Mouse (Mus musculus) limb, embryonic 10.5 days (tissue): ENCODE measurements at regions not wholly inside any gene's neighbourhood (a gene's known extent, or its start where the extent isn't known, plus 50 kb on each side); places are given as distances from the start of the nearest gene placed in this dataset.

ENCODE experiments used
- DNase-seq: peaks from one replicate; pipeline ENCODE4 v3.0.0-alpha.2; 2017; ENCODE audit warnings: low spot score
- H3K27ac ChIP-seq: fragments of 300-500 bp; sonication (generic); 2 replicates; pipeline ENCODE4 v1.5.1; 2016; ENCODE audit warnings: mild to moderate bottlenecking
- H3K27me3 ChIP-seq: fragments of 300-500 bp; sonication (generic); 2 replicates; pipeline ENCODE4 v1.6.1; 2016; ENCODE audit warnings: low read depth, mild to moderate bottlenecking; ENCODE audit not compliant: poor library complexity, severe bottlenecking
- H3K36me3 ChIP-seq: fragments of 300-500 bp; sonication (generic); 2 replicates; pipeline ENCODE4 v1.6.1; 2016; ENCODE audit warnings: mild to moderate bottlenecking, moderate library complexity
- H3K4me1 ChIP-seq: fragments of 300-500 bp; sonication (generic); 2 replicates; pipeline ENCODE4 v1.6.1; 2016
- H3K4me3 ChIP-seq: fragments of 300-500 bp; sonication (generic); 2 replicates; pipeline ENCODE4 v1.5.1; 2016; ENCODE audit warnings: mild to moderate bottlenecking, moderate library complexity
- H3K9me3 ChIP-seq: fragments of 300-500 bp; sonication (generic); replicated peaks from 2 replicates; pipeline ENCODE4 v1.6.1; 2016; ENCODE audit warnings: mild to moderate bottlenecking
- WGBS: fragments of 180-500 bp; shearing (Covaris S2); methylation state at CpG from one replicate; pipeline ENCODE4 v1.1.7; 2016; 5-methylcytosine and 5-hydroxymethylcytosine counted together

GRCm38 (mm10) chr2:116985549-116985948 lies 107.1 kb downstream of the Tmco5 start:
- no peaks in the 10 kb centered on the region for H3K9me3 ChIP-seq
- no peaks in the 10 kb centered on the region for H3K27me3 ChIP-seq
- H3K4me1 ChIP-seq: peaks cover 4% of the 10 kb centered on the region
- DNase-seq: no peak
- H3K27ac ChIP-seq: no peak overlapping the region
- WGBS: 74% methylated on average over 5 of the region's 5 CpGs
- H3K36me3 ChIP-seq: no peaks in the 10 kb centered on the region
- H3K4me3 ChIP-seq: no peak overlapping the region

- 91% methylated on average over 8 of the region's 8 CpGs for WGBS
- H3K4me3 ChIP-seq: no peak overlapping the region
- H3K9me3 ChIP-seq: no peaks in the 10 kb centered on the region
- no peak overlapping the region for H3K27ac ChIP-seq
- no peaks in the 10 kb centered on the region for H3K36me3 ChIP-seq
- H3K27me3 ChIP-seq: no peaks in the 10 kb centered on the region
- DNase-seq: no peak
- no peaks in the 10 kb centered on the region for H3K4me1 ChIP-seq
These were observed 110.6 kb downstream of the Tmco5 start for GRCm38 (mm10) chr2:116988953-116989674.

DNA sequence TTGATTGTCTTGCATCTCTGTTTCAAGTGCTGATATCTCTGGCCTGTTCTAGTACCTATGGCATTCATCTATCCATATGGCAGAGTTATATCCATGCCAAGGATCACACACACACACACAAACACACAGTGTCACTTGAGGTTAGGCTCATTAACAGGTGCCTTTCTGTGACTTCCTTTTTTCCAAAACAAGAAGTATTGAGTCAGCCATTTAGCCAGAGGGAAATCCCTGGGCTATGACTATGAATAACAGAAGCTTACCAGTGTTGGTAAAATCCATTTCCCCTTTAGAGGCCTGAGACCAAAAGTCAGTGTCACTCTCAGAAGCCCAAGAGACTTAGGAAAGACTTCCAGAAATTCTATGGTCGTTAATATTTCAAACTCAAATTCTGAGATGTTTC lies 111.6 kb downstream of the Tmco5 start:
- Histone ChIP-seq H3K4me1 (no peaks in the 10 kb centered on the region), H3K27me3 (no peaks in the 10 kb centered on the region), H3K9me3 (no peaks in the 10 kb centered on the region), H3K36me3 (no peaks in the 10 kb centered on the region), H3K4me3 (no peak overlapping the region), H3K27ac (no peak overlapping the region)
- 88% methylated on average over 1 of the region's 1 CpGs for WGBS
- DNase-seq: no peak

- 74% methylated on average over 6 of the region's 6 CpGs for whole genome bisulfite sequencing
- H3K27ac ChIP-seq: no peak overlapping the region
These were observed 113.1 kb downstream of the Tmco5 start for GRCm38 (mm10) chr2:116991561-116992042.

DNA sequence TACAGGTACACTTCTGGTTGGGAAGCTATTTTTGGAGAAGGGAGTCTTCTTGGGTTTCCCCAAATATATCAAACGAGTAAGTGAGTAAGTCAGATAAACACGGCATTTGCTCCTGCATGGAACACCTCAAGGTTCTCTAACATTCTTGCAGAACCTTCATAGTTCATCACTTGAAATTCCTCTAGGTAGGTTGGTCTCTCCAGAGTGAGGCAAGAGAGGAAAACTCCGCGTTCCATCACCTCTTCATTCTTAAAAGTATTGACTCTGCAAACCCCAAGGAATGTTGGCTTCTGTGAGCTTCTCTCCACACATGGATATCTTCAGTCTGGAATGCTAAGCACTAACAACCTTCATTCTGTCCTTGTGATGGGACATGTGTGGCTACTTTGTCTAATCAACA lies 115.2 kb downstream of the Tmco5 start:
- Histone ChIP-seq H3K9me3 (no peaks in the 10 kb centered on the region), H3K27me3 (no peaks in the 10 kb centered on the region), H3K4me1 (no peaks in the 10 kb centered on the region), H3K36me3 (no peaks in the 10 kb centered on the region), H3K27ac (no peak overlapping the region), H3K4me3 (no peak overlapping the region)
- DNase-seq: no peak
- 95% methylated on average over 4 of the region's 4 CpGs for WGBS

More at GRCm38 (mm10) chr2:116991561-116992042, 113.1 kb downstream of the Tmco5 start:
- Histone ChIP-seq H3K36me3 (no peaks in the 10 kb centered on the region), H3K9me3 (no peaks in the 10 kb centered on the region), H3K4me1 (no peaks in the 10 kb centered on the region), H3K4me3 (no peak overlapping the region), H3K27me3 (no peaks in the 10 kb centered on the region)
- no peak for DNase-seq

DNA sequence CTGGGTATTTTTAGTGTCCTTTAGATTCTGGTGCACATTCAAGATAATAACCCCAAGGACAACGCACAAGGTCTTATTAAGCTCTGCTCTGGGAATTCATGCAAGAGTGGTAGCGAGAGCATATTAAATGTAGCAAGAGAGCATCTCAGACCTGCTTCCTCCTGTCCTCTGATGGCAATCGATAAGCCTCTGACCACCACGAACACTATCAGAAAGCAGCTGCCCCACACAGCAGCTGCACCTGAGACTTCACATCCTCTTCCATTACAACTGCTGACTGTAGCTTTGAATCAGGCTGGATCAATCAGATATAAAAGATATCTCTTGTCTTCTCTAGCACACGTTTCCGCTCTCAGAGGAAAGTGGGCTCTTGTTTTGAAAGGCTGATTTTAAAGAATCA lies 117.8 kb downstream of the Tmco5 start:
- Histone ChIP-seq H3K27me3 (no peaks in the 10 kb centered on the region), H3K4me3 (no peak overlapping the region), H3K27ac (no peak overlapping the region), H3K9me3 (no peaks in the 10 kb centered on the region), H3K36me3 (no peaks in the 10 kb centered on the region), H3K4me1 (no peaks in the 10 kb centered on the region)
- WGBS: 88% methylated on average over 6 of the region's 6 CpGs
- DNase-seq: no peak

DNA sequence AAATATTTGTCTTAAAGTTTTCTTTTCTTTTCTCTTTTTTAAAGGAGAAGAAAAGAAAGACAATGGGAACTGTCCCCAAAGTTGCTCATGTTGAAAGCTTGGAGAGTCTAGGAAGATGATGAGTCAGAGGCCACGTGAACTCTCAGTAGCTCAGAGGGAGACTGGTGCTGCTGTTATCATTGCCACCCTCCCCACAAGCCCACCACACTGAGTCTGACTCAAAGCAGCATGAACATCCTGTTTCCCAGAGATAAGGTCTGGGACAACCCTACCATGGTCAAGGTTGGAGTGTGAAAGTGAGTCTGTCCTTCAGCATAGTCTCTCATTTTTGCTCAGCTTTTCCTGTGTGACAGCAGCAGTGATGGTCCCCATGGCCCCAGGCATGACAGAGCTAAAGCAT lies 120.3 kb downstream of the Tmco5 start:
- Histone ChIP-seq H3K4me1 (no peaks in the 10 kb centered on the region), H3K27me3 (no peaks in the 10 kb centered on the region), H3K4me3 (no peak overlapping the region), H3K36me3 (no peaks in the 10 kb centered on the region), H3K27ac (no peak overlapping the region), H3K9me3 (no peaks in the 10 kb centered on the region)
- WGBS: 68% methylated on average over 1 of the region's 1 CpGs
- no peak for DNase-seq

DNA sequence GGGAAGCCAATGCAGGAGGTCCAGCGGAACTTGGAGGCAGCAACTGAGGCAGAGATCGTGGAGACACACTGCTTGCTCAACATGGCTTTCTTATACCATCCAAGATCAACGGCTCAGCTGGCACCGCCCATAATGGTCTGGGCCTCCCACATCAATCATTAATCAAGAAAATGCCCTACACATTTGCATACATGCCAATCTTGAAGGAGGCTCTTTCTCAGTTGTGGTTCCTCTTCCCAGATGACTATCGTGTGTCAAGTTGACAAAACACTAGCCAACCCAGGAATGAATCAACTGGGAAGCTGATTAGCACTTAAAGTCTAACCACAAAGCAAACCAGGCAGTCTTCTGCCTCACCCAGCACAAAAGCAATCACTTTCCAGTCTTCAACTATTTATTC lies 121.1 kb downstream of the Tmco5 start:
- no peaks in the 10 kb centered on the region for H3K4me1 ChIP-seq
- DNase-seq: no peak
- no peaks in the 10 kb centered on the region for H3K9me3 ChIP-seq
- no peak overlapping the region for H3K4me3 ChIP-seq
- H3K36me3 ChIP-seq: no peaks in the 10 kb centered on the region
- no peak overlapping the region for H3K27ac ChIP-seq
- 88% methylated on average over 5 of the region's 5 CpGs for WGBS
- H3K27me3 ChIP-seq: no peaks in the 10 kb centered on the region

- H3K9me3 ChIP-seq: no peaks in the 10 kb centered on the region
- H3K4me3 ChIP-seq: no peak overlapping the region
- H3K27ac ChIP-seq: no peak overlapping the region
- H3K4me1 ChIP-seq: no peaks in the 10 kb centered on the region
- H3K36me3 ChIP-seq: no peaks in the 10 kb centered on the region
- no peaks in the 10 kb centered on the region for H3K27me3 ChIP-seq
- WGBS: 90% methylated on average over 2 of the region's 2 CpGs
- DNase-seq: no peak
These were observed 117.2 kb upstream of the Spred1 start for GRCm38 (mm10) chr2:117003976-117004375.

DNA sequence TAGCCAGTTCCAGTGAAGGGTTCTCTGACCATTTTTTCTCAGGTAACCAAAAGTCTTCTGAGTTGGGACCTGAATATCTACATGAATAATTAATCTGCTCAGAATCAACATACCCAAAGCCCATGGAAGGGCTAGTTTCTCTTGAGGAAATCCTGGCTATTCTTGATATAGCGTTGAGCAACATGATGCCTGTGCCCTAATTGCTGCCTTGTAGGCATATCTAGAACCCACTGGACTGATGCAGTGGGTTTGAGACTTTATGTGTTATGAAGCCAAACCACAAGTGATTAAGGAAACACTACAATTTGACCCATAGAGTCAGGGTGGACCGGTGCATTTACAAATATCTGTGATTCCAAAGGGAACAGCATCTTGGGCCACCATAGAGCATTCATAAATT lies 114.3 kb upstream of the Spred1 start:
- Histone ChIP-seq H3K27me3 (no peaks in the 10 kb centered on the region), H3K36me3 (no peaks in the 10 kb centered on the region), H3K9me3 (no peaks in the 10 kb centered on the region), H3K4me1 (no peaks in the 10 kb centered on the region), H3K4me3 (no peak overlapping the region), H3K27ac (no peak overlapping the region)
- WGBS: 95% methylated on average over 2 of the region's 2 CpGs
- DNase-seq: no peak

GRCm38 (mm10) chr2:117008922-117009321 lies 112.3 kb upstream of the Spred1 start:
- no peak overlapping the region for H3K4me3 ChIP-seq
- DNase-seq: no peak
- H3K4me1 ChIP-seq: no peaks in the 10 kb centered on the region
- no peak overlapping the region for H3K27ac ChIP-seq
- H3K9me3 ChIP-seq: no peaks in the 10 kb centered on the region
- no peaks in the 10 kb centered on the region for H3K27me3 ChIP-seq
- no peaks in the 10 kb centered on the region for H3K36me3 ChIP-seq

GRCm38 (mm10) chr2:117010001-117010400 lies 111.2 kb upstream of the Spred1 start:
- no peaks in the 10 kb centered on the region for H3K27me3 ChIP-seq
- no peaks in the 10 kb centered on the region for H3K36me3 ChIP-seq
- H3K9me3 ChIP-seq: no peaks in the 10 kb centered on the region
- no peak for DNase-seq
- H3K4me3 ChIP-seq: no peak overlapping the region
- H3K27ac ChIP-seq: no peak overlapping the region
- WGBS: 91% methylated on average over 6 of the region's 6 CpGs
- no peaks in the 10 kb centered on the region for H3K4me1 ChIP-seq

- H3K9me3 ChIP-seq: no peaks in the 10 kb centered on the region
- no peak overlapping the region for H3K27ac ChIP-seq
- H3K4me1 ChIP-seq: no peaks in the 10 kb centered on the region
- H3K4me3 ChIP-seq: no peak overlapping the region
- no peaks in the 10 kb centered on the region for H3K36me3 ChIP-seq
- no peak for DNase-seq
- H3K27me3 ChIP-seq: no peaks in the 10 kb centered on the region
These were observed 110.2 kb upstream of the Spred1 start for GRCm38 (mm10) chr2:117010942-117011341.
